8 mouse cellular contexts compared by ENCODE assay signal in the genomic region with DNA sequence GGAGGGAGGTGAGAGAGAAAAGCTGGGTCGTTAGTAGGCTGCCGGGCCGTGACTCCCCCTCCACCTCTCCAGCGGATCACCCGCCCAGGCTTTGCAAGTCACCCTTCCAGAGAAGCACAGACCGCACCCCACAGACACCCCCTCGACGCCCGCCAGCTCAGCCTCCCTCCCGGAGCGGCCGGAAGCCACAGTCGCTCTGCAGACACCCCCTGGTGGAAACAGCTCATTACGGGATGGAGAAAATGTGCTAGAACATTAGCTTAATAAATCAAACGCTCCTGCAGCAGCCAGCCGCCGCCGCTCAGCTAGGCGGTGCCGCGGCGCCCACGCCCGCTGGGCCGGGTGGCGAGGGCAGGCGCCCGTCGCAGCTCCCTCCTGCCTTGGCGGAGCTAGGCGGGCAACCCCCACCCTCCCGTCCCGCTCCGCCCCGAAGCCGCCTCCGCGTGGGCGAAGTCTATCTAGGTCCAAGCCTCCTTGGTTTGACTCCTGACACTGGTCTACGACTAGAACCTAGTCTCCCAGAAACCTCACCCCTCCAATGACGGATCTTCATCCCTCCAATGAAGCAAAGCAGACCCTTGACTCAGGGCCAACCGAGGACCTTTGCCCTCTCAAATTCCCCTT. TPM values are rescaled to one million over a fixed set of nuclear protein-coding genes. Genes with fewer than 3 reads are reported as not detected.
DNase-seq lines count a peak whose midpoint lies in the region; ATAC-seq and TF ChIP-seq lines count a peak whose summit lies in the region.

No protein-coding gene starts in this region.

- TF ChIP-seq CTCF in cerebellum, adult 2 months (IDR thresholded peaks at IDR 0.05; ENCODE audit: borderline replicate concordance, insufficient read depth, low read depth, low read length), result no peak
- peak; percentile 67 for TF ChIP-seq CTCF in forebrain, postnatal 0 days (IDR thresholded peaks at IDR 0.05; ENCODE audit: low read depth)
- TF ChIP-seq CTCF in lung, embryonic 14.5 days (IDR thresholded peaks at IDR 0.05; ENCODE audit: low read depth), result peak; percentile 45

- H3K4me1 ChIP-seq in ES-E14 (ENCODE audit: control insufficient read depth in 2 of 2, insufficient read depth in 2 of 2, low read length in 2 of 2, poor library complexity in 1 of 2), result peaks cover 2 to 13% of the 10 kb centered on the region in 2 experiments; a peak in 3 of 4 replicates
- no peaks in the 10 kb centered on the region for H3K4me1 ChIP-seq in cerebellum, adult 2 months (ENCODE audit: control insufficient read depth, insufficient read depth, low read length)
- H3K4me1 ChIP-seq in forebrain, postnatal 0 days (ENCODE audit: insufficient read depth), result no peaks in the 10 kb centered on the region
- H3K4me1 ChIP-seq in lung, embryonic 14.5 days (ENCODE audit: insufficient read depth), result peaks cover 5% of the 10 kb centered on the region; the same call in 1 of the 2 replicates

- H3K27me3 ChIP-seq in cerebellum, adult 2 months (ENCODE audit: control insufficient read depth, insufficient read depth, low read length), result no peaks in the 10 kb centered on the region
- H3K27me3 ChIP-seq in forebrain, postnatal 0 days (ENCODE audit: insufficient read depth, low read length), result no peaks in the 10 kb centered on the region
- no peaks in the 10 kb centered on the region for H3K27me3 ChIP-seq in lung, embryonic 14.5 days (ENCODE audit: insufficient read depth, low read length)

- H3K4me2 ChIP-seq in forebrain, postnatal 0 days (ENCODE audit: low read depth), result peak overlapping the region; percentile 78
- peak overlapping the region; percentile 86 for H3K4me2 ChIP-seq in lung, embryonic 14.5 days

- peak overlapping the region; percentile 36; the same call in 1 of the 2 replicates for H3K9ac ChIP-seq in ES-E14 (ENCODE audit: insufficient read depth, low read depth, low read length, poor library complexity, severe bottlenecking)
- peak overlapping the region; percentile 64 for H3K9ac ChIP-seq in forebrain, postnatal 0 days
- peak overlapping the region; percentile 53 for H3K9ac ChIP-seq in lung, embryonic 14.5 days

- TF ChIP-seq POLR2A in cerebellum, adult 2 months (IDR thresholded peaks at IDR 0.05; ENCODE audit: borderline replicate concordance, insufficient read depth, low read length), result no peak

- in situ Hi-C loops in ES-E14 (cut with MboI; ENCODE audit: low sequenced_read_pairs in 2 of 2, unreplicated experiment in 2 of 2), result no loop called here

- intact Hi-C loops in heart, postnatal 36 days (cut with DNase I), result no loop called here

- peak overlapping the region; percentile 17 to 47; a peak in 3 of 4 replicates for H3K4me3 ChIP-seq in ES-E14 (ENCODE audit: insufficient read depth in 1 of 2, low read depth in 1 of 2, low read length in 2 of 2, poor library complexity in 1 of 2, severe bottlenecking in 1 of 2)
- peak overlapping the region; percentile 60 for H3K4me3 ChIP-seq in cerebellum, adult 2 months (replicated peaks; ENCODE audit: insufficient read depth, low read depth, low read length)
- H3K4me3 ChIP-seq in forebrain, postnatal 0 days (ENCODE audit: low read depth, low read length), result peak overlapping the region; percentile 42
- H3K4me3 ChIP-seq in lung, embryonic 14.5 days (ENCODE audit: low read depth, low read length), result peak overlapping the region; percentile 39

- no peaks in the 10 kb centered on the region for H3K36me3 ChIP-seq in ES-E14 (ENCODE audit: control insufficient read depth, insufficient read depth, low read length, poor library complexity, severe bottlenecking)
- H3K36me3 ChIP-seq in forebrain, postnatal 0 days (ENCODE audit: insufficient read depth), result no peaks in the 10 kb centered on the region
- no peaks in the 10 kb centered on the region for H3K36me3 ChIP-seq in lung, embryonic 14.5 days (ENCODE audit: insufficient read depth)

- no peak overlapping the region; the same call in 1 of the 2 replicates for H3K27ac ChIP-seq in ES-E14 (ENCODE audit: insufficient read depth, low read depth, low read length, poor library complexity, severe bottlenecking)
- 0 out of 2 replicates have a peak overlapping the region, but pooled peaks have one; percentile 9 for H3K27ac ChIP-seq in cerebellum, adult 2 months (ENCODE audit: insufficient read depth, low read length)
- H3K27ac ChIP-seq in forebrain, postnatal 0 days (ENCODE audit: low read depth, low read length), result peak overlapping the region; percentile 22; the same call in 1 of the 2 replicates
- peak overlapping the region; percentile 50; the same call in 1 of the 2 replicates for H3K27ac ChIP-seq in lung, embryonic 14.5 days (ENCODE audit: low read depth)

- WGBS in cerebellum, adult 2 months, result 3% methylated on average over 42 of the region's 42 CpGs
- 1% methylated on average over 41 of the region's 42 CpGs for WGBS in forebrain, postnatal 0 days
- WGBS in lung, embryonic 14.5 days, result 1% methylated on average over 42 of the region's 42 CpGs

- ATAC-seq in forebrain, postnatal 0 days, result peak; percentile 94
- peak; percentile 84 for ATAC-seq in lung, embryonic 14.5 days (ENCODE audit: insufficient read depth)
- ATAC-seq in neutrophil, adult 5-6 weeks (ENCODE audit: extremely low read depth, insufficient number of reproducible peaks, low FRiP score, poor library complexity, severe bottlenecking), result peak; percentile 84

- H3K9me3 ChIP-seq in ES-E14 (ENCODE audit: control insufficient read depth, insufficient read depth, low read depth, low read length), result no peaks in the 10 kb centered on the region
- H3K9me3 ChIP-seq in forebrain, postnatal 0 days (ENCODE audit: low read length), result no peaks in the 10 kb centered on the region
- no peaks in the 10 kb centered on the region for H3K9me3 ChIP-seq in lung, embryonic 14.5 days (ENCODE audit: low read depth, low read length)

- no peak for DNase-seq in ES-E14 (ENCODE audit: low read depth, low spot score)
- DNase-seq in cerebellum, adult 2 months, result peak; percentile 33 to 54
- DNase-seq in forebrain, postnatal 0 days, result peak; percentile 78
- peak; percentile 58 to 72 for DNase-seq in heart, postnatal 36 days
- DNase-seq in layer of hippocampus, adult 8-10 months (ENCODE audit: low spot score in 2 of 2), result peak; percentile 62 to 68
- DNase-seq in lung, embryonic 14.5 days, result peak; percentile 81
- peak; percentile 86 to 90 for DNase-seq in thymus, adult 18-20 months

TF ChIP-seq in ES-E14, 5 proteins besides CTCF, POLR2A, EP300 and RAD21:
- TF ChIP-seq HCFC1 (IDR thresholded peaks at IDR 0.05; ENCODE audit: borderline replicate concordance, insufficient read depth, low read length), result no peak
- no peak for TF ChIP-seq ZC3H11A (IDR thresholded peaks at IDR 0.05; ENCODE audit: borderline replicate concordance, low read depth, low read length)
- no peak for TF ChIP-seq ZNF384 (IDR thresholded peaks at IDR 0.05; ENCODE audit: low read depth, low read length)
- TF ChIP-seq CHD2 (IDR thresholded peaks at IDR 0.05; ENCODE audit: low read depth, low read length), result no peak
- no peak for TF ChIP-seq MAFK (IDR thresholded peaks at IDR 0.05; ENCODE audit: insufficient read depth, low read depth, low read length)
TF ChIP-seq in ES-E14: peak in this region for 0.

RNA-seq across cellular contexts. Expression of a gene that starts 23.1 kb away (rescaled TPM):
- 2.1 and 2.5 TPM in 2 replicates for total RNA-seq in ES-E14 (2012; rRNA removed)
- 32.5 and 32.7 TPM in 2 replicates for polyA plus RNA-seq in cerebellum, adult 2 months (2012; rRNA removed)
- total RNA-seq in forebrain, postnatal 0 days (2014; rRNA removed), result 3.4 and 5.5 TPM in 2 replicates
- polyA plus RNA-seq in forebrain, postnatal 0 days (2015; fragmentation: Nextera tagmentation; extraction: Ambion mirVana), result 0.75 and 1.2 TPM in 2 replicates
- total RNA-seq in heart, postnatal 36 days (2021), result 10 to 100 TPM; 34.3 to 39.8 TPM
- 10 to 100 TPM; 34.4 to 52.4 (median 49.7) TPM for total RNA-seq in layer of hippocampus, adult 8-10 months (2022)
- polyA plus RNA-seq in lung, embryonic 14.5 days (2014; fragmentation: Nextera tagmentation; extraction: Ambion mirVana), result 0.84 and 1.1 TPM in 2 replicates
- total RNA-seq in neutrophil, adult 5-6 weeks (2017), result 2.4 and 2.5 TPM in 2 replicates
